Mouse (Mus musculus): ENCODE results near the gene Dpf1.

GRCm38 (mm10) chr7:29257368-29257767 is 46.4 kb upstream of the Dpf1 start:
- TF ChIP-seq POLR2A (IDR thresholded peaks at IDR 0.05; ENCODE audit: low read depth, low read length) (no peak), CTCF (IDR thresholded peaks at IDR 0.05; ENCODE audit: extremely low read depth, insufficient read depth, insufficient read length, insufficient replicate concordance) (no peak)

Data from spleen, adult 2 months (tissue).